Mouse (Mus musculus) adrenal gland, postnatal 36 days (tissue): ENCODE measurements at regions not wholly inside any gene's neighbourhood (a gene's known extent, or its start where the extent isn't known, plus 50 kb on each side); places are given as distances from the start of the nearest gene placed in this dataset.

Experiments used
- DNase-seq, 2 experiments: peaks; one replicate each; pipeline ENCODE4 v3.0.0; 2021; ENCODE audit warnings: mixed read lengths in 1 of 2

- DNase-seq, result no peak
These were observed 268.5 kb downstream of the Dio2 start for GRCm38 (mm10) chr12:90469754-90470153.

- no peak for DNase-seq
These were observed 278.1 kb downstream of the Dio2 start for GRCm38 (mm10) chr12:90460121-90460520.

DNA sequence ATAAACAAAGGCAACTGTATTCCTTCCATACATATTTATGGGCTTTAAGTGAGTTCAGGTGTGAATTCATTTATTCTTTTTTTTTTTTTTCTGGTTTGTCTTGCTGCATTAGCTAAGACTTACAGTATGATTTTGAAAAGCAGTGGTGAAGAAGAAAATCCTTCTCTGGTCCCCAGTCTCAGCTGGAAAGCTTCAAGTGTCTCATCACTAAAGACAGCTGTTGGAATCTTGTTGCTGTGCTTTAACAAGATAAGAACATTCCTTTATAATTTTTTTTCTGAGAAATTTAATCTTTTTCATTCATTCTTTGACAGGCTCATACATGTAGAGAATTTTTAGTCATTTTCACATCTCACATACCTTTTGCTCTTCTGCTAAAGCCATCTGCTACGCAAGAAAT, 297.6 kb downstream of the Dio2 start:
- DNase-seq, result no peak

- no peak for DNase-seq
These were observed 312.8 kb downstream of the Dio2 start for GRCm38 (mm10) chr12:90425276-90426063.

DNA sequence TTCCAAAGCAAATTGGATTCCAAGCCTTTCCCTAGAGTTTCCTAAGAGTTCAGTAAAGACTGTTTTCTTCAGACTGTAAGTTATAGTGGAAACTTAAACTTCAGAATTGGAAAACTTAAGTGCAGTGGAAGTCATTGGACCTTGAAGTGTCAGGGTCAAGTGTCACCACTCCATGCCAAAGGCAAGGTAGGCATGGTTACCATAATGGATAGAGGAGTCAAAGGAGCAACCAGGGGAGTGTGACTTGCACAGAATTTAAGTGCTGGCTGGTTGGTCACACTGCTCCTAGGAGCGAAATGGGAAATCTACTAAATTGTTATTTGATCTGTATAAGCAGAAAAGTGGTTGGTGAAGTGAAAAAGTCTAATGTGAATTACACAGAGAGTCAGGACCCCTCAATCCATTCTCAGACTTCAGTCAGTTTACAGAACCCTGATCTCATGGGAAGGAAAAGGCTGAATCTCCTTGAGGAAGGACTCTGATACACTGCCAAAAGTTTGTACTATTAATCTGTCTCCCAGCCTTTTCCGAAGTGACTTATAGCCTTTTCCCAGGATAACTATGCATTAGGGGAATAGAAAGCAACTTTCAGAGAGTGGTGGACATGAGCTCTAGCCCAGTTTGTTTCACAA, 320.5 kb downstream of the Dio2 start:
- no peak for DNase-seq

- DNase-seq, result no peak
These were observed 329.5 kb downstream of the Dio2 start for GRCm38 (mm10) chr12:90408716-90409115.

DNA sequence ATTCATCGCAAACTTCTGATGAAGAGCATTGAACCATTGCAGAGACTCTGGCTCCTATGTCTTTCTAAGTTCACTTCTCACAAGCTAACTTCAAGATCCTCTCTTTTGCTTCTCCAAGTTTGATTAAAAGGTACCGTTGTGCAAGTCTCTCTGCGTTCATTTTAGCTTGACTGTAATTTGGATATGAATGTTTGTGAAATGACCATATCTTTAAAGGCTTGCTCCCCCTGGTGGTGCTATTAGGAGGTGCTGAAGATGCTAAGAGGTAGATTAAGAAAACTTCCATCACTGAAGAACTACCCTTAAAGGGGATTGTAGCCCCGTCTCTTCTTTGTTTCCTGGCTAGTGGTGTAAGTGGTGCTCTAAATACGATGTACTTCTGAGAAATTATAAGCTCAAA, 339.7 kb downstream of the Dio2 start:
- DNase-seq, result peak; percentile 8 to 38
